In the genomic region with DNA sequence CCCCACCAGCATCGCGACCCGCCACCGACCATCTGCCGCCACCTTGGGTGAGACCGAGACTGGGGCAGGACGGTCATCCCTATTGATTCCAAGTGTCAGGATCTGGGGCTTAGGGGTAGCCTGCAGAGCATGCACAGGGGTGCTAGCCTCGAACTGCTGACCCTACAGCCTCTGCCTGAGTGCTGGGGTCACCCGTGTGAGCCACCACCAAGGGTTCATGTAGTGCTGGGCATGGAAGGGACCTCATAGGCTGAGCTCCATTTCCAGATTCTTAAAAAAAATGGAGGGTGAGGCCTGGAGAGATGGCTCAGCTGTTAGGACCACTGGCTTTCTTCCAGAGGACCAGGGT, we compare ENCODE assay signal across 9 mouse cellular contexts. TPM values are rescaled to one million over a fixed set of nuclear protein-coding genes. Genes with fewer than 3 reads are reported as not detected.
DNase-seq lines count a peak whose midpoint lies in the region; ATAC-seq and TF ChIP-seq lines count a peak whose summit lies in the region.
"Had no signal": no experiment of that assay in that cellular context is flagged by ENCODE, and none has a peak within 500 bp of the region (broad histone marks: within the 10 kb centered on the region; RNA-seq: fewer than 3 reads in every experiment).

No protein-coding gene starts in this region.

- H3K9ac ChIP-seq in liver, embryonic 11.5 days (ENCODE audit: low read depth, low read length): no peak overlapping the region
- H3K9ac ChIP-seq in forebrain, embryonic 11.5 days (ENCODE audit: low read length): no peak overlapping the region
- H3K9ac ChIP-seq in intestine, embryonic 16.5 days (ENCODE audit: low read depth, low read length): no peak overlapping the region
- no peak overlapping the region for H3K9ac ChIP-seq in midbrain, postnatal 0 days (replicated peaks; ENCODE audit: low read length, poor library complexity, severe bottlenecking)

- no peaks in the 10 kb centered on the region for H3K9me3 ChIP-seq in liver, embryonic 11.5 days (ENCODE audit: control insufficient read depth, low read length)
- no peaks in the 10 kb centered on the region for H3K9me3 ChIP-seq in forebrain, embryonic 11.5 days (ENCODE audit: control insufficient read depth, low read length)
- H3K9me3 ChIP-seq in intestine, embryonic 16.5 days (ENCODE audit: control insufficient read depth, low read length): no peaks in the 10 kb centered on the region
- H3K9me3 ChIP-seq in midbrain, postnatal 0 days (ENCODE audit: low read length): no peaks in the 10 kb centered on the region

- H3K4me1 ChIP-seq in liver, embryonic 11.5 days (replicated peaks; ENCODE audit: control insufficient read depth, insufficient read depth, low read length): peaks cover 9% of the 10 kb centered on the region; the same call in 1 of the 2 replicates
- peaks cover 12% of the 10 kb centered on the region for H3K4me1 ChIP-seq in forebrain, embryonic 11.5 days (replicated peaks; ENCODE audit: control insufficient read depth, insufficient read depth, low read length)
- H3K4me1 ChIP-seq in intestine, embryonic 16.5 days (ENCODE audit: control insufficient read depth, insufficient read depth, low read length): peaks cover 15% of the 10 kb centered on the region
- no peaks in the 10 kb centered on the region for H3K4me1 ChIP-seq in midbrain, postnatal 0 days (ENCODE audit: insufficient read depth, low read length)

- intact Hi-C loops in left cerebral cortex, postnatal 14 days (cut with DNase I): no loop called here

- no peaks in the 10 kb centered on the region for H3K36me3 ChIP-seq in liver, embryonic 11.5 days (ENCODE audit: control insufficient read depth, insufficient read depth, low read length)
- no peaks in the 10 kb centered on the region for H3K36me3 ChIP-seq in forebrain, embryonic 11.5 days (ENCODE audit: control insufficient read depth, insufficient read depth, low read length)
- no peaks in the 10 kb centered on the region for H3K36me3 ChIP-seq in intestine, embryonic 16.5 days (ENCODE audit: control insufficient read depth, insufficient read depth, low read length)
- no peaks in the 10 kb centered on the region for H3K36me3 ChIP-seq in midbrain, postnatal 0 days (ENCODE audit: insufficient read depth, low read length)

- peak overlapping the region; percentile 100 for H3K4me2 ChIP-seq in liver, embryonic 11.5 days
- H3K4me2 ChIP-seq in forebrain, embryonic 11.5 days (ENCODE audit: low read depth, low read length, severe bottlenecking): peak overlapping the region; percentile 97; the same call in 1 of the 2 replicates
- peak overlapping the region; percentile 100; the same call in 1 of the 2 replicates for H3K4me2 ChIP-seq in intestine, embryonic 16.5 days (ENCODE audit: low read depth, low read length)
- peak overlapping the region; percentile 98 for H3K4me2 ChIP-seq in midbrain, postnatal 0 days (ENCODE audit: low read depth, low read length, poor library complexity, severe bottlenecking)

- 30% methylated on average over 9 of the region's 9 CpGs for WGBS in liver, embryonic 11.5 days
- 10% methylated on average over 9 of the region's 9 CpGs for WGBS in forebrain, embryonic 11.5 days
- 16% methylated on average over 9 of the region's 9 CpGs for WGBS in intestine, embryonic 16.5 days
- 9% methylated on average over 9 of the region's 9 CpGs for WGBS in midbrain, postnatal 0 days

- H3K27me3 ChIP-seq in liver, embryonic 11.5 days (replicated peaks; ENCODE audit: control insufficient read depth, insufficient read depth, low read length): no peaks in the 10 kb centered on the region
- peaks cover 3% of the 10 kb centered on the region for H3K27me3 ChIP-seq in forebrain, embryonic 11.5 days (ENCODE audit: control insufficient read depth, insufficient read depth, low read length)
- H3K27me3 ChIP-seq in intestine, embryonic 16.5 days (replicated peaks; ENCODE audit: control insufficient read depth, insufficient read depth, low read length): no peaks in the 10 kb centered on the region
- no peaks in the 10 kb centered on the region for H3K27me3 ChIP-seq in midbrain, postnatal 0 days (ENCODE audit: insufficient read depth, low read length)

- peak overlapping the region; percentile 59 for H3K4me3 ChIP-seq in liver, embryonic 11.5 days (ENCODE audit: low read depth, low read length)
- peak overlapping the region; percentile 56; the same call in 1 of the 2 replicates for H3K4me3 ChIP-seq in forebrain, embryonic 11.5 days (ENCODE audit: low read depth, low read length)
- peak overlapping the region; percentile 65 for H3K4me3 ChIP-seq in intestine, embryonic 16.5 days (ENCODE audit: low read length)
- H3K4me3 ChIP-seq in midbrain, postnatal 0 days (ENCODE audit: low read depth, low read length): peak overlapping the region; percentile 62; the same call in 1 of the 2 replicates

- H3K27ac ChIP-seq in liver, embryonic 11.5 days (ENCODE audit: low read depth, low read length): no peak overlapping the region
- no peak overlapping the region for H3K27ac ChIP-seq in forebrain, embryonic 11.5 days (ENCODE audit: low read depth, low read length)
- no peak overlapping the region for H3K27ac ChIP-seq in intestine, embryonic 16.5 days (ENCODE audit: low read length)
- H3K27ac ChIP-seq in midbrain, postnatal 0 days (ENCODE audit: low read depth, low read length): no peak overlapping the region

- ATAC-seq in liver, embryonic 11.5 days (replicated peaks; ENCODE audit: low FRiP score): no peak; the same call in 1 of the 2 replicates
- ATAC-seq in forebrain, embryonic 11.5 days (replicated peaks; ENCODE audit: low FRiP score): no peak
- ATAC-seq in intestine, embryonic 16.5 days: no peak; the same call in 1 of the 2 replicates
- ATAC-seq in midbrain, postnatal 0 days (ENCODE audit: low FRiP score): peak; percentile 36; the same call in 1 of the 2 replicates

- DNase-seq in liver, embryonic 11.5 days (ENCODE audit: low spot score): no peak
- no peak for DNase-seq in liver
- DNase-seq in forebrain, embryonic 11.5 days (ENCODE audit: low spot score): no peak
- DNase-seq in midbrain, postnatal 0 days (ENCODE audit: low spot score): no peak
- DNase-seq in kidney, adult 11 months: no peak
- no peak for DNase-seq in layer of hippocampus, postnatal 36 days
- no peak for DNase-seq in left cerebral cortex, postnatal 14 days (ENCODE audit: low spot score in 2 of 2)

- TF ChIP-seq CTCF in midbrain, postnatal 0 days (IDR thresholded peaks at IDR 0.05): no peak

RNA-seq across cellular contexts. Expression of a gene that starts 0.4 kb away (rescaled TPM):
- polyA plus RNA-seq in liver, embryonic 11.5 days (2014; fragmentation: Nextera tagmentation; extraction: Ambion mirVana): 0.61 and 0.97 TPM in 2 replicates
- 0.39 and 1.0 TPM in 2 replicates for polyA plus RNA-seq in forebrain, embryonic 11.5 days (2014; fragmentation: Nextera tagmentation; extraction: Ambion mirVana)
- polyA plus RNA-seq in intestine, embryonic 16.5 days (2015; fragmentation: Nextera tagmentation; extraction: Ambion mirVana): 1.6 TPM in 2 replicates
- 4.1 and 8.2 TPM in 2 replicates for total RNA-seq in midbrain, postnatal 0 days (2014; rRNA removed)
- 2.3 and 2.5 TPM in 2 replicates for polyA plus RNA-seq in midbrain, postnatal 0 days (2015; fragmentation: Nextera tagmentation; extraction: Ambion mirVana)
- 1 to 10 TPM; 1.0 to 1.5 TPM for total RNA-seq in layer of hippocampus, postnatal 36 days (2021)
- total RNA-seq in left cerebral cortex, postnatal 14 days (2021): 1 to 10 TPM; 1.3 to 1.6 TPM
- total RNA-seq: adrenal gland, postnatal 36 days had no signal
